Mouse (Mus musculus) liver, adult (tissue): Measurements from ENCODE around the gene Lancl3.

ENCODE experiments used
- GATA4 ChIP-seq: IDR thresholded peaks from 2 replicates; pipeline ENCODE4 v1.6.1; 2014; ENCODE audit warnings: mild to moderate bottlenecking, low read length; ENCODE audit not compliant: insufficient replicate concordance

The Lancl3 gene

GRCm38 (mm10) chrX:9199761-9200371 lies at the start of gene Lancl3:
Gene Lancl3 (plus strand): TSS chrX:9199902.
- no peak for TF ChIP-seq GATA4

- TF ChIP-seq GATA4, result no peak
These were observed 20.7 kb upstream of the Lancl3 start for GRCm38 (mm10) chrX:9179011-9179410.

GRCm38 (mm10) chrX:9181570-9181969 lies 18.1 kb upstream of the Lancl3 start:
- no peak for TF ChIP-seq GATA4

- no peak for TF ChIP-seq GATA4
These were observed 747 bp downstream of the Lancl3 start for GRCm38 (mm10) chrX:9200380-9200917.

GRCm38 (mm10) chrX:9201954-9202353 lies 2.3 kb downstream of the Lancl3 start:
- no peak for TF ChIP-seq GATA4

GRCm38 (mm10) chrX:9202781-9203405 lies 3.2 kb downstream of the Lancl3 start:
- no peak for TF ChIP-seq GATA4

GRCm38 (mm10) chrX:9205121-9205520 lies 5.4 kb downstream of the Lancl3 start:
- TF ChIP-seq GATA4, result no peak

- no peak for TF ChIP-seq GATA4
These were observed 16.5 kb downstream of the Lancl3 start for GRCm38 (mm10) chrX:9216244-9216643.

GRCm38 (mm10) chrX:9219570-9219969 lies 19.9 kb downstream of the Lancl3 start:
- no peak for TF ChIP-seq GATA4

- TF ChIP-seq GATA4, result no peak
These were observed 21.5 kb downstream of the Lancl3 start for GRCm38 (mm10) chrX:9221206-9221605.

- TF ChIP-seq GATA4, result no peak
These were observed 22.0 kb downstream of the Lancl3 start for GRCm38 (mm10) chrX:9221736-9222135.

- TF ChIP-seq GATA4, result no peak; the same call in 1 of the 2 replicates
These were observed 22.9 kb downstream of the Lancl3 start for GRCm38 (mm10) chrX:9222412-9223221.

- no peak for TF ChIP-seq GATA4
These were observed 27.4 kb downstream of the Lancl3 start for GRCm38 (mm10) chrX:9227105-9227504.

- TF ChIP-seq GATA4, result no peak
These were observed 41.3 kb downstream of the Lancl3 start for GRCm38 (mm10) chrX:9240737-9241591.

GRCm38 (mm10) chrX:9243381-9243864 lies 43.7 kb downstream of the Lancl3 start:
- no peak for TF ChIP-seq GATA4
